Mouse (Mus musculus): ENCODE data around the gene Med26. TPM values are rescaled to one million over a fixed set of nuclear protein-coding genes. Genes with fewer than 3 reads are reported as not detected.

The Med26 gene
- total RNA-seq, 1 experiment, result 15.3 TPM

- Histone ChIP-seq H3K4me1 (ENCODE audit: control insufficient read depth in 2 of 2, insufficient read depth in 2 of 2, low read length in 2 of 2, poor library complexity in 1 of 2) (peaks cover 1 to 5% of the 10 kb centered on the region in 2 experiments; a peak in 2 of 4 replicates), H3K36me3 (ENCODE audit: control insufficient read depth, insufficient read depth, low read length, poor library complexity, severe bottlenecking) (no peaks in the 10 kb centered on the region), H3K4me3 (ENCODE audit: insufficient read depth in 1 of 2, low read depth in 1 of 2, low read length in 2 of 2, poor library complexity in 1 of 2, severe bottlenecking in 1 of 2) (no peak overlapping the region), H3K9ac (ENCODE audit: insufficient read depth, low read depth, low read length, poor library complexity, severe bottlenecking) (no peak overlapping the region), H3K27ac (ENCODE audit: insufficient read depth, low read depth, low read length, poor library complexity, severe bottlenecking) (no peak overlapping the region), H3K9me3 (ENCODE audit: control insufficient read depth, insufficient read depth, low read depth, low read length) (no peaks in the 10 kb centered on the region)
- DNase-seq (ENCODE audit: low read depth, low spot score), result no peak
- TF ChIP-seq CHD2 (IDR thresholded peaks at IDR 0.05; ENCODE audit: low read depth, low read length), result no peak
- TF ChIP-seq MAFK (IDR thresholded peaks at IDR 0.05; ENCODE audit: insufficient read depth, low read depth, low read length), result no peak
- TF ChIP-seq ZNF384 (IDR thresholded peaks at IDR 0.05; ENCODE audit: low read depth, low read length), result no peak
- no peak for TF ChIP-seq HCFC1 (IDR thresholded peaks at IDR 0.05; ENCODE audit: borderline replicate concordance, insufficient read depth, low read length)
- no peak for TF ChIP-seq ZC3H11A (IDR thresholded peaks at IDR 0.05; ENCODE audit: borderline replicate concordance, low read depth, low read length)
- in situ Hi-C loops (cut with MboI; ENCODE audit: low sequenced_read_pairs in 2 of 2, unreplicated experiment in 2 of 2), result no loop called here
Observed at GRCm38 (mm10) chr8:72507505-72507904, 40.6 kb downstream of the Med26 start.

DNA sequence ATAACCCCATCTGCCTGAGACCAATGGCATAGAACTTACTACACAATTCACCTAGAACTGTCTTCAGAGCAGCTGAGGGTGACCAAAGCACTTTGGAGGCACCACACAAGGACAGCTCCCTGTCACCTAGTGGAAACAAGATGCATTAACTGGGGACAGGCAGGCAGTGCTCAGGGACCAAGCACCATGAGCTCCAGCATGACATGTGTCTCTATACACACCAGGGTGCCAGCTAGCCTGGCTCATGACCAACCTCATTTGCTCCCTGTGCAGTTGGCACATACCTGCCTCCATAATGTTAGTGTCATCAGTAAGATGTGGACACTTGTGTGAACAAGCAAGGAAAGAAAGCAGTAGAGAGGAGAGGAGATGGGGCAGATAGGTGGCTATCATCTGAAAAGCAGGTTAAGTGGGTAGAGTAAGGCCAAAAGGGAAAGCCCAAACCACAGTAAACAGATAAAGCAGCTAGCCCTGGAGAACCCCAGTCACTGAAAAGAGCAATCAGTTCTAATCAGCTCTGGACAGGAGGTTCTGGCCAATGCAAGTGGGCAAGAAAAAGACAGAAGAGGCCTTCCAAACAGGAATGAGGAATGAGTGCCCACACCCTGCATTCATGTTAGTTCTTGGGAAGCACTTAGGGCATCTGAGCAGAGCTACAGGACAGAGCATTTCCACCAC is 43.3 kb downstream of the Med26 start:
- H3K36me3 ChIP-seq (ENCODE audit: control insufficient read depth, insufficient read depth, low read length, poor library complexity, severe bottlenecking), result no peaks in the 10 kb centered on the region
- no peaks in the 10 kb centered on the region for H3K9me3 ChIP-seq (ENCODE audit: control insufficient read depth, insufficient read depth, low read depth, low read length)
- H3K9ac ChIP-seq (ENCODE audit: insufficient read depth, low read depth, low read length, poor library complexity, severe bottlenecking), result no peak overlapping the region
- no peak for TF ChIP-seq ZC3H11A (IDR thresholded peaks at IDR 0.05; ENCODE audit: borderline replicate concordance, low read depth, low read length)
- no peak for TF ChIP-seq ZNF384 (IDR thresholded peaks at IDR 0.05; ENCODE audit: low read depth, low read length)
- no peak for TF ChIP-seq CHD2 (IDR thresholded peaks at IDR 0.05; ENCODE audit: low read depth, low read length)
- H3K4me3 ChIP-seq (ENCODE audit: insufficient read depth in 1 of 2, low read depth in 1 of 2, low read length in 2 of 2, poor library complexity in 1 of 2, severe bottlenecking in 1 of 2), result no peak overlapping the region
- in situ Hi-C loops (cut with MboI; ENCODE audit: low sequenced_read_pairs in 2 of 2, unreplicated experiment in 2 of 2), result no loop called here
- H3K4me1 ChIP-seq (ENCODE audit: control insufficient read depth in 2 of 2, insufficient read depth in 2 of 2, low read length in 2 of 2, poor library complexity in 1 of 2), result peaks cover 2 to 6% of the 10 kb centered on the region in 2 experiments; a peak in 2 of 4 replicates
- no peak for DNase-seq (ENCODE audit: low read depth, low spot score)
- no peak overlapping the region for H3K27ac ChIP-seq (ENCODE audit: insufficient read depth, low read depth, low read length, poor library complexity, severe bottlenecking)

GRCm38 (mm10) chr8:72504137-72504536 is 43.9 kb downstream of the Med26 start:
- no peak for TF ChIP-seq HCFC1 (IDR thresholded peaks at IDR 0.05; ENCODE audit: borderline replicate concordance, insufficient read depth, low read length)
- TF ChIP-seq ZNF384 (IDR thresholded peaks at IDR 0.05; ENCODE audit: low read depth, low read length), result no peak
- no peak for TF ChIP-seq ZC3H11A (IDR thresholded peaks at IDR 0.05; ENCODE audit: borderline replicate concordance, low read depth, low read length)
- no peak for TF ChIP-seq CHD2 (IDR thresholded peaks at IDR 0.05; ENCODE audit: low read depth, low read length)
- TF ChIP-seq MAFK (IDR thresholded peaks at IDR 0.05; ENCODE audit: insufficient read depth, low read depth, low read length), result no peak
- in situ Hi-C loops (cut with MboI; ENCODE audit: low sequenced_read_pairs in 2 of 2, unreplicated experiment in 2 of 2), result no loop called here
- no peak overlapping the region for H3K4me3 ChIP-seq (ENCODE audit: insufficient read depth in 1 of 2, low read depth in 1 of 2, low read length in 2 of 2, poor library complexity in 1 of 2, severe bottlenecking in 1 of 2)
- no peak for DNase-seq (ENCODE audit: low read depth, low spot score)
- H3K36me3 ChIP-seq (ENCODE audit: control insufficient read depth, insufficient read depth, low read length, poor library complexity, severe bottlenecking), result no peaks in the 10 kb centered on the region
- H3K9ac ChIP-seq (ENCODE audit: insufficient read depth, low read depth, low read length, poor library complexity, severe bottlenecking), result no peak overlapping the region
- no peaks in the 10 kb centered on the region for H3K9me3 ChIP-seq (ENCODE audit: control insufficient read depth, insufficient read depth, low read depth, low read length)
- H3K27ac ChIP-seq (ENCODE audit: insufficient read depth, low read depth, low read length, poor library complexity, severe bottlenecking), result no peak overlapping the region
- H3K4me1 ChIP-seq (ENCODE audit: control insufficient read depth in 2 of 2, insufficient read depth in 2 of 2, low read length in 2 of 2, poor library complexity in 1 of 2), result peaks cover 2 to 6% of the 10 kb centered on the region in 2 experiments; a peak in 2 of 4 replicates

DNA sequence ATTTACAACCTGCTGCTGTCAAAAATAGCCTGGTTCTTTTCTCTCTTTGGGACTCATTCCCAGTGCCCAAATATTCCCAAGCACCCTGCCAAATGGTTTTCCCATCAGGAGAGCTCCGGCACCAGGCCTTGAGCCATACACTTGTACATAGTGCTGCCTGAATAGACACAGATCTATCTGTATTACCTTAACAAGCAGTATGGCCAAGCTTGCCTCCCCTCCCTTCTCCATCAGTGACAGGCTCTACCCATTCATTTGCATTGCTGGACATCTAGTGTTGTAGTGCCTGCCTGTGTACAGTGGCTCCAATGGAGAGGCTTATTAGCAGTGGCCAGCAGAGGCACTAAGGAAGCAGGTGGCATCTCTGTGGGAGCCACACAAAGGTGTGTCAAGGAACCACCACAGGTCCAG is 47.5 kb downstream of the Med26 start:
- peaks cover 6 to 8% of the 10 kb centered on the region in 2 experiments; a peak in 2 of 4 replicates for H3K4me1 ChIP-seq (ENCODE audit: control insufficient read depth in 2 of 2, insufficient read depth in 2 of 2, low read length in 2 of 2, poor library complexity in 1 of 2)
- no peak for TF ChIP-seq HCFC1 (IDR thresholded peaks at IDR 0.05; ENCODE audit: borderline replicate concordance, insufficient read depth, low read length)
- TF ChIP-seq MAFK (IDR thresholded peaks at IDR 0.05; ENCODE audit: insufficient read depth, low read depth, low read length), result no peak
- no peak for TF ChIP-seq CHD2 (IDR thresholded peaks at IDR 0.05; ENCODE audit: low read depth, low read length)
- TF ChIP-seq ZNF384 (IDR thresholded peaks at IDR 0.05; ENCODE audit: low read depth, low read length), result no peak
- TF ChIP-seq ZC3H11A (IDR thresholded peaks at IDR 0.05; ENCODE audit: borderline replicate concordance, low read depth, low read length), result no peak
- no peak overlapping the region for H3K9ac ChIP-seq (ENCODE audit: insufficient read depth, low read depth, low read length, poor library complexity, severe bottlenecking)
- in situ Hi-C loops (cut with MboI; ENCODE audit: low sequenced_read_pairs in 2 of 2, unreplicated experiment in 2 of 2), result no loop called here
- H3K4me3 ChIP-seq (ENCODE audit: insufficient read depth in 1 of 2, low read depth in 1 of 2, low read length in 2 of 2, poor library complexity in 1 of 2, severe bottlenecking in 1 of 2), result no peak overlapping the region
- no peaks in the 10 kb centered on the region for H3K9me3 ChIP-seq (ENCODE audit: control insufficient read depth, insufficient read depth, low read depth, low read length)
- DNase-seq (ENCODE audit: low read depth, low spot score), result no peak
- peaks cover 18% of the 10 kb centered on the region for H3K36me3 ChIP-seq (ENCODE audit: control insufficient read depth, insufficient read depth, low read length, poor library complexity, severe bottlenecking)
- H3K27ac ChIP-seq (ENCODE audit: insufficient read depth, low read depth, low read length, poor library complexity, severe bottlenecking), result no peak overlapping the region
